Mouse (Mus musculus): Measurements from ENCODE around the gene Chl1.

DNA sequence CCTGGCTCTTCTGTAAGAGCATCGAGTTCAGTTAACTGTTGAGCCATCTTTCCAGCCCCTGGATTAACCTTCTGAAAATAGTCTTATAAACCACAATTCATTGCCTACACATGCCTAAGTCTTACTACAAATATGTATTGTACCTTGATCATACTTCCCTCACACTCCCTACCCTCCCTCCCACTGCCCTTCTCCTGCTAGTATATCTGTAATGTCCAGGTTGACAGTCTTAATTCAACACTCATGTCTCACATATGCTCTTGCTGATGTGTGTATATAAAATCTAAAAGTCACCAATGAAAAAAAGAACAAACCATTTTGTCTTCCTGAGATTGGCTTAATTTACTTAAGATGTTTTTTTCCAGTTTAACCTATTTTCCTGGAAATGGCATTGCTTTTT is 189.1 kb downstream of the Chl1 start:
- TF ChIP-seq MAFK (IDR thresholded peaks at IDR 0.05; ENCODE audit: insufficient read depth, low read depth, low read length) (no peak), ZNF384 (IDR thresholded peaks at IDR 0.05; ENCODE audit: low read depth, low read length) (no peak), CHD2 (IDR thresholded peaks at IDR 0.05; ENCODE audit: low read depth, low read length) (no peak)

All from ES-E14 (cell line).